In genomic region chr4:23490224-23490623, GRCm38 (mm10) we compare ENCODE assay signal across 14 mouse cellular contexts.
A peak's percentile ranks its signal among the peaks of the same experiment; 100 is the strongest.
DNase-seq lines count a peak whose midpoint lies in the region; ATAC-seq lines count a peak whose summit lies in the region.
"Had no signal": no experiment of that assay in that cellular context is flagged by ENCODE, and none has a peak within 500 bp of the region (broad histone marks: within the 10 kb centered on the region; RNA-seq: fewer than 3 reads in every experiment).

No protein-coding gene starts in this region.

- DNase-seq in embryonic facial prominence, embryonic 14.5 days (ENCODE audit: low spot score) = peak; percentile 11
- peak; percentile 71 for DNase-seq in hindbrain, embryonic 10.5 days (ENCODE audit: low spot score)
- DNase-seq in layer of hippocampus, adult 9-10 months (ENCODE audit: low spot score) = no peak
- DNase-seq in lung, postnatal 25 days (ENCODE audit: low spot score) = no peak
- DNase-seq in left cerebral cortex, adult 8-10 months (ENCODE audit: low spot score in 2 of 2) = no peak
- DNase-seq in B cell, adult 2 months = no peak
- DNase-seq: adrenal gland, adult 8-10 months; kidney, adult 11 months; kidney, postnatal 4 days; thymus, postnatal 4 days had no signal

- no peaks in the 10 kb centered on the region for H3K4me1 ChIP-seq in embryonic facial prominence, embryonic 14.5 days (ENCODE audit: control insufficient read depth, insufficient read depth, low read length)
- peaks cover 30% of the 10 kb centered on the region for H3K4me1 ChIP-seq in hindbrain, embryonic 10.5 days (replicated peaks)
- peaks cover 12% of the 10 kb centered on the region for H3K4me1 ChIP-seq in midbrain, embryonic 13.5 days (replicated peaks)

- H3K27me3 ChIP-seq in embryonic facial prominence, embryonic 14.5 days (replicated peaks; ENCODE audit: control insufficient read depth, insufficient read depth, low read length) = no peaks in the 10 kb centered on the region
- no peaks in the 10 kb centered on the region for H3K27me3 ChIP-seq in hindbrain, embryonic 10.5 days (ENCODE audit: insufficient read depth, poor library complexity, severe bottlenecking)
- no peaks in the 10 kb centered on the region for H3K27me3 ChIP-seq in midbrain, embryonic 13.5 days

- no peak overlapping the region for H3K9ac ChIP-seq in embryonic facial prominence, embryonic 14.5 days (ENCODE audit: low read depth, low read length)
- H3K9ac ChIP-seq in midbrain, embryonic 13.5 days (replicated peaks) = no peak overlapping the region

- no peaks in the 10 kb centered on the region for H3K36me3 ChIP-seq in embryonic facial prominence, embryonic 14.5 days (ENCODE audit: control insufficient read depth, insufficient read depth, low read length)
- H3K36me3 ChIP-seq in hindbrain, embryonic 10.5 days = no peaks in the 10 kb centered on the region
- no peaks in the 10 kb centered on the region for H3K36me3 ChIP-seq in midbrain, embryonic 13.5 days

- H3K9me3 ChIP-seq in embryonic facial prominence, embryonic 14.5 days (ENCODE audit: control insufficient read depth, low read length) = no peaks in the 10 kb centered on the region
- no peaks in the 10 kb centered on the region for H3K9me3 ChIP-seq in hindbrain, embryonic 10.5 days
- H3K9me3 ChIP-seq in midbrain, embryonic 13.5 days = no peaks in the 10 kb centered on the region

- no peak overlapping the region for H3K27ac ChIP-seq in embryonic facial prominence, embryonic 14.5 days (replicated peaks; ENCODE audit: low read depth, low read length)
- peak overlapping the region; percentile 86 for H3K27ac ChIP-seq in hindbrain, embryonic 10.5 days
- peak overlapping the region; percentile 76 for H3K27ac ChIP-seq in midbrain, embryonic 13.5 days
- H3K27ac ChIP-seq: left cerebral cortex, adult 2 months; stomach, postnatal 0 days had no signal

- ATAC-seq in embryonic facial prominence, embryonic 14.5 days (ENCODE audit: low read depth) = no peak
- ATAC-seq in midbrain, embryonic 13.5 days = peak; percentile 95
- ATAC-seq: lung, postnatal 0 days had no signal

- H3K4me3 ChIP-seq in embryonic facial prominence, embryonic 14.5 days (ENCODE audit: low read depth, low read length) = no peak overlapping the region
- no peak overlapping the region for H3K4me3 ChIP-seq in hindbrain, embryonic 10.5 days
- H3K4me3 ChIP-seq in midbrain, embryonic 13.5 days (replicated peaks) = no peak overlapping the region
- H3K4me3 ChIP-seq: left cerebral cortex, adult 2 months had no signal

- H3K4me2 ChIP-seq in embryonic facial prominence, embryonic 14.5 days (ENCODE audit: low read depth, low read length) = no peak overlapping the region
- H3K4me2 ChIP-seq in midbrain, embryonic 13.5 days (replicated peaks) = peak overlapping the region; percentile 25; the same call in 1 of the 2 replicates

- WGBS in embryonic facial prominence, embryonic 14.5 days = 20% methylated on average over 3 of the region's 3 CpGs
- 5% methylated on average over 3 of the region's 3 CpGs for WGBS in hindbrain, embryonic 10.5 days
- WGBS in midbrain, embryonic 13.5 days = 4% methylated on average over 3 of the region's 3 CpGs

Comparison
In these comparisons a context has a peak if more than half of its experiments do, and no peak if none do; other contexts are left out.
1. DNase-seq: peak in embryonic facial prominence, embryonic 14.5 days (single experiment) and hindbrain, embryonic 10.5 days (single experiment); none in layer of hippocampus, adult 9-10 months (single experiment), lung, postnatal 25 days (single experiment), left cerebral cortex, adult 8-10 months (0 of 2) and B cell, adult 2 months (0 of 2).